Mouse (Mus musculus): ENCODE measurements around the gene Megf6.

Megf6 gene

GRCm38 (mm10) chr4:154249316-154249715 lies 78.8 kb downstream of the Megf6 start:
- DNase-seq (ENCODE audit: low read depth, low spot score), result no peak

GRCm38 (mm10) chr4:154252537-154253255 lies 82.2 kb downstream of the Megf6 start:
- DNase-seq (ENCODE audit: low read depth, low spot score), result no peak

DNA sequence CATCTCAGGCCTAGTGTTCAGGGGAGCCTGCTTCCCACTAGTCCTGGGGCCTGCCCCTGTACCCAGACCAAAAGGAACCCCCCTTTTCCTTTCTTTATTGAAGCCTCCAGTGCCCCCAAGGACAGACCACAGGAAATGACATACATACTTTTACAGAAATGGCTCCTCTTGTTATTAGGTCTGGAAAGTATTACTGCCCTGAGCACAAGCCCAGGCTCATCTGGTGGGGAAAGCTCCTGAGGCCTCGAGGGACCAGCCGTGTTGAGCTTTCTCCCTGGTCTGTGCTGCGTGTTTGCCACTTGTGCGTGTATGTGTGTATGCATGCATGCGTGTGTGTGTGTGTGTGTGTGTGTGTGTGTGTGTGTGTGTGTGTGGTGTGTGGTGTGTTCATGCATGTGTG lies 90.2 kb downstream of the Megf6 start:
- DNase-seq (ENCODE audit: low read depth, low spot score), result no peak

GRCm38 (mm10) chr4:154262071-154262470 lies 91.5 kb downstream of the Megf6 start:
- no peak for DNase-seq (ENCODE audit: low read depth, low spot score)

DNA sequence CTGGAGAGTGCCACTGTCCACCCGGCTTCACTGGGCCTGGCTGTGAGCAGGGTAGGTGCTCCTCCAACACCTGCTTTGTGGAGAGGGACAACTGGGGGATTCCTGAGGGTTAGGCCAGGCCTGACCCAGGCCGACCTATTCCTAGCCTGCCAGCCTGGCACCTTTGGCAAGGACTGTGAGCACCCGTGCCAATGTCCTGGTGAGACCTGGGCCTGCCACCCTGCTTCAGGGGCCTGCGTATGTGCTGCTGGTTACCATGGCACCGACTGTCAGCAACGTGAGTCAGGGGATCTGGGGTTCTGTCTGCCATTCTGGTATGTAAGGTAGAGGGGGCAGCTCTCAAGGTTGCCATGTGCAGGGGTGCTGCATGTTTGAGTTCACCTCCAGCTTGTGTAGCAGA lies 97.0 kb downstream of the Megf6 start:
- no peak for DNase-seq (ENCODE audit: low read depth, low spot score)

DNA sequence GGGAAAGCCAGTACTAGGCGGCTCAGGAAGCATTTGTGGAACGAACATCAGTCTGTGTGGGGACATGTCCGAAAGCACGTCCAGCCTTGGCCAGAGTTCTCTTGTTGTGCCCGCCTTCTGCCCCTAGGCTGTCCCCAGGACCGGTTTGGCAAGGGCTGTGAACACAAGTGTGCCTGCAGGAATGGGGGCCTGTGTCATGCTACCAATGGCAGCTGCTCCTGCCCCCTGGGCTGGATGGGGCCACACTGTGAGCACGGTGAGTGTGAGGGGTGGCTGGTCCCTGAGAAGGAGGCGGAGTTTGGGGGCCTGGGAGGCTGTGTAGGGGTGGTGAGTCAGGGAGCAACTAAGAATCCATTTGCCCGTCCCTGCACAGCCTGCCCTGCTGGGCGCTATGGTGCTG lies 99.0 kb downstream of the Megf6 start:
- no peak for DNase-seq (ENCODE audit: low read depth, low spot score)

GRCm38 (mm10) chr4:154273000-154273399 lies 102.5 kb downstream of the Megf6 start:
- peak; percentile 4 for DNase-seq (ENCODE audit: low read depth, low spot score)

DNA sequence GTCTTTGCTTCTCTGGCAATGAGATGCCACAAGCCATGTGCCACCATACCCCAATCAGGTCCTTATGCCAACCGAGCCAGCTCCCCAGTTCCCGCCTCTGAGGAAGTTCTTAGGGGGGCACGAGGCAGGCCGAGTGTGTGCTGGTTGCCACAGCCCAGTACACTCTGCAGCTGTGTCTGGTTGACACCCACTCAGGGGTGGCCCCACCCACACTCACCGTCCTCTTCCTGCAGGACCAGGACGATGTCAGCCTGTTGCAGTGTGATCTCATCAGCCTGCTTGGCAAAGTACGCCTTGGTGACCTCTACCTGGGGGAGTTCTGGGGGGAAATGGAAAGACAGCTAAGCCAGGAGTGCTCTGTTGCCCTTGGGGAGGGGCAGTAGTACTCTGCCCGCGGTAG lies 109.0 kb downstream of the Megf6 start:
- DNase-seq (ENCODE audit: low read depth, low spot score), result no peak

GRCm38 (mm10) chr4:154283671-154284070 lies 113.1 kb downstream of the Megf6 start:
- DNase-seq (ENCODE audit: low read depth, low spot score), result no peak

GRCm38 (mm10) chr4:154293735-154294201 lies 123.2 kb downstream of the Megf6 start:
- DNase-seq (ENCODE audit: low read depth, low spot score), result no peak

DNA sequence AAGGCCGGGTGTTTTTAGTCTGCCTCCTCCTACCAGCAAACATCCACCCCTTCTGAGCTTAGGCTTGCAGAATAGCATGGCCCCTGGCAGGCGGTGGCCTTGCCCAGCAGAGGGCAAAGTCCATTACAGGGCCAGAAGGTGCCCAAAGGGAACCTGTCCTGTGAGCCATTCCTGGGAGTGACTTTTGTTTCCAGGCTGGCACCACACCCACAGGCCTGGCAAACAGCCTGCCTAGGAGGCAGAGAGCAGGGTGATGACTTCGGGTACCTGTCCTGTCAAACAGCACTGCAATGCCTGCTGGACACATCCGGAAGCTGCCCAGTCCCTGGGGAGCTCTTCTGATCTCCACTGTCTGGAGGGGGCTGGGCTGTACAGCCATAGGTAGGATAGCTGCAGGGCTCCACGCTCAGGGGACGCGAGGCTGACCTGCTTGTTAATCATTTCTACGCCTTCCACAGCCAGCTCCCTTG lies 123.8 kb downstream of the Megf6 start:
- DNase-seq (ENCODE audit: low read depth, low spot score), result no peak

- DNase-seq (ENCODE audit: low read depth, low spot score), result no peak
Observed at GRCm38 (mm10) chr4:154297761-154298160, 127.2 kb downstream of the Megf6 start.

- DNase-seq (ENCODE audit: low read depth, low spot score), result no peak
Observed at GRCm38 (mm10) chr4:154299541-154300271, 129.2 kb downstream of the Megf6 start.

DNA sequence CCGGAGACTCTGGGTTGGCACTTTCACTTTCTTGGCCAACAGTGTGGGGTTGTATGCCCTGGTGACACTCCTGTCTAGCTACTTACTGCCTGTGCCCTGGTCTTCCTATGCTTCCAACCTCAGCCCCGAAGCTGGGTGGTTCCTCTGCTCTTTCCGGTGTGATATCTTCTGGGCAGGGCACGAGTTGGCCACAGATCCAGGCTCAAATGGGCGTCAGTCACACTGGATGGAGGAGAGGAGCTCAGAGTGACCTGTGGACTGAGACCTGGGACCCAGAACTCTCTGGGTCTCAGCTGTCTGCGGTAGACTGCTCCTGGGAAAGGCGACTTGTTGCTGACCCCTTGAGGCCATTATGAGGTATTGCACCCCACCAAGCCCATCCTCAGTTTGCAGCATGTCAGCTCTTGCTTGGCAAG lies 130.9 kb downstream of the Megf6 start, which contains the start of gene Arhgef16:
Gene Arhgef16, minus strand, starts transcription at position 211 of the 416 bp plus-strand sequence.
- DNase-seq (ENCODE audit: low read depth, low spot score), result no peak

GRCm38 (mm10) chr4:154309131-154309530 lies 138.6 kb downstream of the Megf6 start:
- DNase-seq (ENCODE audit: low read depth, low spot score), result no peak

- DNase-seq (ENCODE audit: low read depth, low spot score), result no peak
Observed at GRCm38 (mm10) chr4:154310576-154311262, 140.2 kb downstream of the Megf6 start.

- DNase-seq (ENCODE audit: low read depth, low spot score), result no peak
Observed at GRCm38 (mm10) chr4:154312143-154312812, 141.7 kb downstream of the Megf6 start.

DNA sequence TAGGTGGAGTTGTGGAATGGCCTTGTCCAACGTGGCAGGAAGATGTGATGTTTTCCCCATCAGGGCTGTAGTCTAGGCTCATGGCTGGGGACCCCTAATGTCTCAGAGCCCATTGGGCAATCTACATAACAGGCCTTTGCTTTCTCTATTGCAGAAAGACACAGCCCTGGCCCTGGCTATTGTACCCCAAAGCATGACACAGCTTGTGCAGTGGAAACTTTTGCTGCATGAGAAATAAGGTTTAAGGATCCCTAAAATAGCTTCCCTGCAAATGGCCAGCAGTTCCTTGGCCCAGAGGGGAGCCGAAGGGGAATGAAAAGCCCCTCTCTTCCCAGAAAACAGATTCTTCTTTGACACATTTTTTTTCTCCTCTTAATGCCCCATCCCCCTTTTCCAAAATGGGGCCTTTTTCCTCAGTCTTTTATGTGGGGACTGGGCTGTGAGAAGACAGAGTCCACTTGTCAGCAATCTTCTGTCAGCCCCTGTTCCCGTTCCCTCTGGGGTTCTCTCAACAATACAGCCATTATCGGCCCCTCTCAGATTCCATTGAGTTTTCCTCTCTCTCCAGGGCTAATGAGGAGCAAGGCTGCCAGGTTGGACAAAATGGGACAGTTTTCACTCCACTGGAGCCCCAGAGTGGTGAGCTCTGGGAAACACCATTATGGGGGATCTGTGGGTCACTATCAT lies 142.5 kb downstream of the Megf6 start:
- DNase-seq (ENCODE audit: low read depth, low spot score), result no peak

DNA sequence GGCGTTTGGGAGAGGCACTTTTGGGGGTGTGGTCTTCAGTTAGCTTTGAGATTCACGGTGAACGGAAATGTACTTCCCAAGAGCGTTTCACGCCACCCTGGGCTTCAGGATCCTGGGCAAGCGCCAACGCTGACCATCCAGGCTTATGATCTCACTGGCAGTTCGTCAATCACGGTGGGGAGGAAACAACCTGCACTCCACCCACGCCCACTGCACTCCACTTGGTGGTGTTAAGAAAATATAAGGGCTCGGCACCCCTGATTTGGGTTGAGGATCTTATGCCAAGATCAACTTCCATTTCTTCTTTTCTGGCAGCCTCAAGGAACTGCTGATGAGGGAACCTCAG lies 143.1 kb downstream of the Megf6 start:
- no peak for DNase-seq (ENCODE audit: low read depth, low spot score)
